Mouse (Mus musculus): ENCODE data around the gene Lrig1. TPM values are rescaled to one million over a fixed set of nuclear protein-coding genes. Genes with fewer than 3 reads are reported as not detected.

The Lrig1 gene
- total RNA-seq (2022), result 10 to 100 TPM; 28.5 to 38.8 (median 33.4) TPM

GRCm38 (mm10) chr6:94700067-94700491 lies at the start of gene Lrig1:
Lrig1 (minus strand) TSS chr6:94700158.
- DNase-seq (ENCODE audit: low spot score in 2 of 2), result peak; percentile 82 to 97

- DNase-seq (ENCODE audit: low spot score in 2 of 2), result no peak
Observed at GRCm38 (mm10) chr6:94749626-94750025, 49.7 kb upstream of the Lrig1 start.

- no peak for DNase-seq (ENCODE audit: low spot score in 2 of 2)
Observed at GRCm38 (mm10) chr6:94748361-94748760, 48.4 kb upstream of the Lrig1 start.

GRCm38 (mm10) chr6:94740117-94740729 lies 40.3 kb upstream of the Lrig1 start:
- DNase-seq (ENCODE audit: low spot score in 2 of 2), result no peak

- DNase-seq (ENCODE audit: low spot score in 2 of 2), result no peak
Observed at GRCm38 (mm10) chr6:94738647-94739046, 38.7 kb upstream of the Lrig1 start.

GRCm38 (mm10) chr6:94733878-94734277 lies 33.9 kb upstream of the Lrig1 start:
- no peak for DNase-seq (ENCODE audit: low spot score in 2 of 2)

GRCm38 (mm10) chr6:94729847-94730246 lies 29.9 kb upstream of the Lrig1 start:
- DNase-seq (ENCODE audit: low spot score in 2 of 2), result no peak

- no peak for DNase-seq (ENCODE audit: low spot score in 2 of 2)
Observed at GRCm38 (mm10) chr6:94729132-94729531, 29.2 kb upstream of the Lrig1 start.

- no peak for DNase-seq (ENCODE audit: low spot score in 2 of 2)
Observed at GRCm38 (mm10) chr6:94724612-94725011, 24.7 kb upstream of the Lrig1 start.

- no peak for DNase-seq (ENCODE audit: low spot score in 2 of 2)
Observed at GRCm38 (mm10) chr6:94718607-94719346, 18.8 kb upstream of the Lrig1 start.

- no peak for DNase-seq (ENCODE audit: low spot score in 2 of 2)
Observed at GRCm38 (mm10) chr6:94717705-94718489, 17.9 kb upstream of the Lrig1 start.

GRCm38 (mm10) chr6:94715645-94715940 lies 15.6 kb upstream of the Lrig1 start:
- DNase-seq (ENCODE audit: low spot score in 2 of 2), result no peak

- no peak for DNase-seq (ENCODE audit: low spot score in 2 of 2)
Observed at GRCm38 (mm10) chr6:94714815-94715644, 15.1 kb upstream of the Lrig1 start.

GRCm38 (mm10) chr6:94709832-94710231 lies 9.9 kb upstream of the Lrig1 start:
- no peak for DNase-seq (ENCODE audit: low spot score in 2 of 2)

- DNase-seq (ENCODE audit: low spot score in 2 of 2), result no peak
Observed at GRCm38 (mm10) chr6:94709150-94709549, 9.2 kb upstream of the Lrig1 start.

GRCm38 (mm10) chr6:94707254-94707653 lies 7.3 kb upstream of the Lrig1 start:
- no peak for DNase-seq (ENCODE audit: low spot score in 2 of 2)

- no peak for DNase-seq (ENCODE audit: low spot score in 2 of 2)
Observed at GRCm38 (mm10) chr6:94705931-94706330, 6.0 kb upstream of the Lrig1 start.

- no peak for DNase-seq (ENCODE audit: low spot score in 2 of 2)
Observed at GRCm38 (mm10) chr6:94702993-94703392, 3.0 kb upstream of the Lrig1 start.

- no peak for DNase-seq (ENCODE audit: low spot score in 2 of 2)
Observed at GRCm38 (mm10) chr6:94701071-94701470, 1.1 kb upstream of the Lrig1 start.

- DNase-seq (ENCODE audit: low spot score in 2 of 2), result no peak
Observed at GRCm38 (mm10) chr6:94700612-94701011, 654 bp upstream of the Lrig1 start.

GRCm38 (mm10) chr6:94699173-94699987 lies 578 bp downstream of the Lrig1 start:
- peak in 1 of 2 experiments; percentile 29 for DNase-seq (ENCODE audit: low spot score in 2 of 2)
